Mouse (Mus musculus): ENCODE results near the gene Nkapd1.
"Not testable (repeated sequence)": the region's sequence is repeated elsewhere in the genome, so short reads cannot be mapped to it uniquely, and the experiment has no call there.

The Nkapd1 gene

GRCm38 (mm10) chr9:50616766-50617603 lies at the start of gene Nkapd1, which contains the start of gene Pih1d2:
Gene Nkapd1, minus strand, starts transcription at chr9:50617464.
Gene Pih1d2, plus strand, starts transcription at chr9:50617321.
- in situ Hi-C loops (cut with MboI; ENCODE audit: low pct_unique_long_range_greater_than_20kb in 1 of 2, low sequenced_read_pairs in 2 of 2, unreplicated experiment in 1 of 2) = no loop called here

DNA sequence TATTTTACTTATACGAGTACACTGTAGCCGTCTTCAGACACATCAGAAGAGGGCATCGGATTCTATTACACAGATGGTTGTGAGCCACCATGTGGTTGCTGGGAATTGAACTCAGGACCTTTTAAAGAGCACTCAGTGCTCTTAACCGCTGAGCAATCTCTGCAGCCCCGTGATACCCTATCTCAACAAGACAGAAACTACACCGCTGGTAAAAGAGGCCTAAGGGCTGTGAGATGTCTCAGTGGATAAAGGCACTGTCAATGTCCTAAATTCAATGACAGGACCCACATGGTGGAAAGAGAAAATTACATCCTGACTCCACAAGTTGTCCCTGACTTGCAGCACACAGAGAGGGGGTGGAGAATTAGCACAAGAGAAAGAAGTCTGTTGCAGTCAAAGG lies 49.2 kb upstream of the Nkapd1 start:
- in situ Hi-C loops (cut with MboI; ENCODE audit: low pct_unique_long_range_greater_than_20kb in 1 of 2, low sequenced_read_pairs in 2 of 2, unreplicated experiment in 1 of 2) = no loop called here

GRCm38 (mm10) chr9:50664826-50665225 lies 47.6 kb upstream of the Nkapd1 start:
- in situ Hi-C loops (cut with MboI; ENCODE audit: low pct_unique_long_range_greater_than_20kb in 1 of 2, low sequenced_read_pairs in 2 of 2, unreplicated experiment in 1 of 2) = no loop called here

- in situ Hi-C loops (cut with MboI; ENCODE audit: low pct_unique_long_range_greater_than_20kb in 1 of 2, low sequenced_read_pairs in 2 of 2, unreplicated experiment in 1 of 2) = no loop called here
Measured at GRCm38 (mm10) chr9:50660431-50660830, 43.2 kb upstream of the Nkapd1 start.

GRCm38 (mm10) chr9:50659392-50660217 lies 42.3 kb upstream of the Nkapd1 start, which contains the start of gene Dlat:
Gene Dlat, minus strand, starts transcription at chr9:50659780.
- in situ Hi-C loops (cut with MboI; ENCODE audit: low pct_unique_long_range_greater_than_20kb in 1 of 2, low sequenced_read_pairs in 2 of 2, unreplicated experiment in 1 of 2) = no loop called here

DNA sequence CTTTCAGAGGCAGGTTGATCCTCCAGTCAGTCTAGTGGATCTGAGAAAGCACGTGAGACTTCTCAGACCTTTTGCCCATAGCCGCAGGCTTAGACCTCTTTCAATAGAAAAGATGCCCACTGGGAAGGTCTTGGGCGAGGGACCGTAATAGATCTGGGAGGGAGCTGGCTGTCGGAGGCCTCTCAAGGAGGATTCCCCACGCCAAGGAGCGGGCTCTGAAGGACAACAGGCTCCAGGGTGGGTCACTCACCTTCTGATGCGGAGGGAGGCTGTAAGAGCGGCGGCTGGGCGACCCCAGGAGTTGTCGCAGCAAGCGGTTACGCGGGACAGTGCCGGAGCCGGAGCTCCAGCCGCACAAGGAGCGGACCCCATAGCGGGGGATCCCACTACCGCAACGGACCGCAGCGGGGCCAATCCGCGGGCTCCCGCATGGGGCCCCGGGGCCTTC lies 41.7 kb upstream of the Nkapd1 start:
- in situ Hi-C loops (cut with MboI; ENCODE audit: low pct_unique_long_range_greater_than_20kb in 1 of 2, low sequenced_read_pairs in 2 of 2, unreplicated experiment in 1 of 2) = no loop called here

DNA sequence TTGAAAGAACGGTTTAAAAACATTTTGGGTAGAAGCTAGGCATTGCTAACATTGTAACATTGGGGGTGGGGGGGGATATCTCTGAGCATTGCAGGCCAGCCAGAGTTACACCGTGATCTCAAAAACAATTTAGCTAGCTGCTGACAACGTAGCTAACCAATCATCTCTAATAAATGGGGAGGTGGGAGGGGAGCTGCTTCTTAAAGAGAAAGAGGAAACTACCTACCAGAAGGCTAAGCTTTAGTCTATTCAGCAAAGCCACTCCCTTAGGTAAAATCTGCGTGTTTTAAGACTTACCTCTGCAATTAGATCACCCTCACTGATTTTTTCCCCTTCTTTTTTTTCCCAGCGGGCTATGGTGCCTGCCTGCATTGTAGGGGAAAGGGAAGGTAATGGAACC lies 41.1 kb upstream of the Nkapd1 start:
- in situ Hi-C loops (cut with MboI; ENCODE audit: low pct_unique_long_range_greater_than_20kb in 1 of 2, low sequenced_read_pairs in 2 of 2, unreplicated experiment in 1 of 2) = no loop called here

- in situ Hi-C loops (cut with MboI; ENCODE audit: low pct_unique_long_range_greater_than_20kb in 1 of 2, low sequenced_read_pairs in 2 of 2, unreplicated experiment in 1 of 2) = no loop called here
Measured at GRCm38 (mm10) chr9:50650503-50650902, 33.2 kb upstream of the Nkapd1 start.

DNA sequence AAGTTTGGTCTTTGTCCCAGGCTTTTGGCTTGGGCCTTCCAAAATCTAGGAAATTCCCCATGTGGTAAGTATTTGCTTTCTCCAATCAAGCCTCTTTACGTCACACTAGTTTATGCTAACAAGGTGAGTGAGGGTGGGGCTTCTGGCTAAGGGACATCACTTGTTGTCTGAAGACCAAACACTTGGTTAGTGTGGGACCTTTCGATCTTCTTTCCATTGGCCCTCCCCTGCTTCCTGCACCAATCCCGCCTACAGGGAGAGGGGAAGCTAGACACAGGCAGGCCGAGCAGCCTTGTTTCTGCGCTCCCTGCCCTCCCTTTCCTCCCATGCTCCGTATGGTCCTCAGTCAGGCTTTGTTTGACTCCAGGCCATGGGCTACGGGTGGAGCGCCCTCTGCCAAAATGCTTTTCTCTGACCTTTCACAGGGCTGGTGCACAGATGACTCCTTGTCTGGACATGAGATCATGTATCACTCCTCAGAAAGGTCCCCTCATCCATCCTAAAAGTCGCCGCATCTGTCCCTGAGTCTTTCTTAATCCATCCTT lies 29.6 kb upstream of the Nkapd1 start:
- in situ Hi-C loops (cut with MboI; ENCODE audit: low pct_unique_long_range_greater_than_20kb in 1 of 2, low sequenced_read_pairs in 2 of 2, unreplicated experiment in 1 of 2) = no loop called here

DNA sequence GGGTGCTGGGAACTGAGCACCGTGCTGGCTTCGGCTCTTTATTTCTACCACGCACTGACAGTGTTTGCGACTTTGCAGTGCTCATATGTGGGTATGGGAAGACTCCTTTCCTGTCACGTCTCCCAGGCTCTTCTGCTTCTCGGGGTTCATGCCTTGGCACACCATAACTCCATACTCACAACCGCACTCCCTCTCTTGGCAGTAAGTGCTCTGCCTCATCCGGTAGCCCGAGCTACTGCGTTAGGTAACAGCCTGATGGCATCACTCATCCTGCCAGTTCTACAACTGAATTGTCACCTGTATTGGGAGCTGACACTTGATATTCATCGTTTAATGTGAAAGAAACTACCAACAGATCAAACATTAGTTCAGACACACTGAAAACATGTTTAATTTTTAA lies 17.0 kb upstream of the Nkapd1 start:
- in situ Hi-C loops (cut with MboI; ENCODE audit: low pct_unique_long_range_greater_than_20kb in 1 of 2, low sequenced_read_pairs in 2 of 2, unreplicated experiment in 1 of 2) = no loop called here

DNA sequence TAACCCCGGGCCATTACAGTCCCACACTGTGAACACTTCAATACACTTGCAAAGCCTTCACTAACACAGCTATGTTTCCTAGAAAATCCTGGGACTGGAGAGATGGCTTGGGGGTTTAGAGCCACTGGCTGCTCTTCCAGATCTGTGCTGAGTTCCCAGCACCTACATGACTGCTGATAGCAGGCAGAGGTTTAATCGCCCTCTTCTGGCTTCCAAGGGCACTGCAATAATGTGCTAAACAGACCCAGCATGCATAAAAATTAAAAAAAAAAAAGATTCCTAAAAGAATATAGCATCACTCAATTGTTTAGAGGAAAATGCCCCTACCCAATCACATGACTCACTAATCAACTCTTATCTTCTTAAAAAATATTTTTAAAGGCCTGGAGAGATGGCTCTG lies 15.8 kb upstream of the Nkapd1 start:
- in situ Hi-C loops (cut with MboI; ENCODE audit: low pct_unique_long_range_greater_than_20kb in 1 of 2, low sequenced_read_pairs in 2 of 2, unreplicated experiment in 1 of 2) = no loop called here

GRCm38 (mm10) chr9:50632016-50632688 lies 14.9 kb upstream of the Nkapd1 start:
- in situ Hi-C loops (cut with MboI; ENCODE audit: low pct_unique_long_range_greater_than_20kb in 1 of 2, low sequenced_read_pairs in 2 of 2, unreplicated experiment in 1 of 2) = no loop called here

GRCm38 (mm10) chr9:50630903-50631302 lies 13.6 kb upstream of the Nkapd1 start:
- in situ Hi-C loops (cut with MboI; ENCODE audit: low pct_unique_long_range_greater_than_20kb in 1 of 2, low sequenced_read_pairs in 2 of 2, unreplicated experiment in 1 of 2) = not testable (repeated sequence)

- in situ Hi-C loops (cut with MboI; ENCODE audit: low pct_unique_long_range_greater_than_20kb in 1 of 2, low sequenced_read_pairs in 2 of 2, unreplicated experiment in 1 of 2) = no loop called here
Measured at GRCm38 (mm10) chr9:50617794-50618330, 598 bp upstream of the Nkapd1 start.

GRCm38 (mm10) chr9:50616161-50616560 lies 1.1 kb downstream of the Nkapd1 start:
- in situ Hi-C loops (cut with MboI; ENCODE audit: low pct_unique_long_range_greater_than_20kb in 1 of 2, low sequenced_read_pairs in 2 of 2, unreplicated experiment in 1 of 2) = no loop called here

GRCm38 (mm10) chr9:50612115-50612514 lies 5.1 kb downstream of the Nkapd1 start:
- in situ Hi-C loops (cut with MboI; ENCODE audit: low pct_unique_long_range_greater_than_20kb in 1 of 2, low sequenced_read_pairs in 2 of 2, unreplicated experiment in 1 of 2) = no loop called here

DNA sequence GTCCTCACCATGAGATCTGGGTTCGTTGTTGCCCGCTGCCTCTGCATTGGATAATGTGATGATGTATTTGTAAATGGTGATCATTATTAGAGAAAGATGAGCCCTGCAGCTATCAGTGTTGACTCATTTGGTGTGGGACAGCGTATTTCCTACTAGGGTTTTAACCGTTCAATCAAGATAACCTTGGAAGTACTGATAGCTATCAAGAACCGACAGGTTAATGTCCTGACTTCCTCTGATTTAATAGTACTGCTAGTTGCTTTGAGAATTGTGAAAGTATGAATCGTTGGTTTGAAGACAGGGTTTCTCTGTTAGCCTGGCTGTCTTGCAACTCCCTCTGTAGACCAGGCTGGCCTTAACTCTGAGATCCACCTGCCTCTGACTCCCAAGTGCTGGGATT lies 12.9 kb downstream of the Nkapd1 start:
- in situ Hi-C loops (cut with MboI; ENCODE audit: low pct_unique_long_range_greater_than_20kb in 1 of 2, low sequenced_read_pairs in 2 of 2, unreplicated experiment in 1 of 2) = no loop called here

DNA sequence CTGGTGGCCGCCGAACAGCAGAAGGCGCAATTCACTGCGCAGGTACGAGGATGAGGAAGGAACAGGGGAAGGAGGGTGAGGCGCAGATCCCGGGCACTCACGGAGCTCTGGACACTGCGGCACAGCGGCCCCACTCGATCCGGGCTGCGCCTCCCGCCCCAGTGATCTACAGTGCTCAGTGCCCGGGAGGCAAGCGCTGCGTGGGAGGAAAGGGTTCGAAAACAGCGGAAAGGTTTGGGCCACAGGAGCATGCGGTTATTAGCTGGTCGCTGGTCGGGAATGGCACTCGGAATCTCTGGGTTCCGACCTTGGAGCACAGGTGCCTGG lies 13.3 kb downstream of the Nkapd1 start:
- in situ Hi-C loops (cut with MboI; ENCODE audit: low pct_unique_long_range_greater_than_20kb in 1 of 2, low sequenced_read_pairs in 2 of 2, unreplicated experiment in 1 of 2) = no loop called here
